Mouse (Mus musculus): ENCODE results near the gene Hist2h2ac.
"Not testable (repeated sequence)": the region's sequence is repeated elsewhere in the genome, so short reads cannot be mapped to it uniquely, and the experiment has no call there.

Hist2h2ac gene

DNA sequence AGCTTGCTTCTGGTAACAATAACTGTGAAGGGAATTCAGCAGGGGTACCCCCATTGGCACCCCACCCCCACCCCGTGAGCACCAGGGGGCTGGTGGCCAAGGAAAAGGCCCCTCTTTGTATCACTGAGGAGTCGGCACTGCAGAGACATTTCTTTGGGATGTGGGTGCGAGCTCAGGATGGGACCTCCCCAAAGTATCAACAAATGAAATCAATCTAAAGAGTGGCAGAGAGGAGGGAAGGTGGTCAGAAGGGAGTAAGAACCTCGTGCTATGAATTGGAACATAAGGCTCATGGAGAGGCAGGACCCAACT is 28.3 kb upstream of the Hist2h2ac start:
- DNase-seq (ENCODE audit: low spot score in 2 of 2): no peak

DNA sequence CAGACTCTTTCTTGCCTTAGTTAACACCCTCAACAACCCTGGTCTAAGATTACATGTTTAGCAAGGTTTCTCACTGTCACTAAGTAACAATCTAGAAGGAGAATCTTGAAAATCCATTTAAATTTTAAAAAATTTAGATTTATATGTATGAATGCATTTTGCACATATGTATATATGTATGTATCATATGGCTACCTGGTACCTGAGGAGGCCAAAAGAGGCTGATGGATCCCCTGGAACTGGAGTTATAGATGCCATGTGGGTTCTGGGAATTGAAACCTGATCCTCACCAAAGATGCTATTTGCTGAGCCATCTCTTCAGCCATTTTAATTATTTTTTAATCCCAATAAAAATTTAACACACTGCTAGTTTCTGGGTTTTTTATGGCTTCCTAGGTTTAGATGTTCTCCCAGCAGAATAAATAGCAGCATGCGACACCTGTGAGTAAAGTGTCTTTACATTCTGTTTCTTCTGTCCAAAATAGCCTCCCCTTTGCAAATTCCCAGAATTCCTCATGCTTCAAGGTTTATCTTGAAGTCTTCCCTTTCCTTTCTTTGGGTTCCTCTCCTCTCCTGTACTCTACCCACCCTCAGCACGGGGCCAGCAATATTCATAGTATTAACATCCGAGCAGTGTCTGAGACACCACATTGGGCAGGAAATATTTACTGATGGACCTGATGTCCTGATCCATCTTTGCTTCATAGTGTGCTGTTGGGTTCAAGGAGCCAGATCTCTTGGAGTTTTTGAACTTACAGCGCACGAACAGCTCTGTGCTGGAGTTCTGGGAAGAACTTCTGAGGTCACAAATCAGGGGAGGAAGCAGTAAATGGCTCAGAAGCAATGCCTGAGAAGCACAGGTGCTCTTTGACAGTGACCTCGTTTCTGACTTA is 27.7 kb upstream of the Hist2h2ac start:
- no peak for DNase-seq (ENCODE audit: low spot score in 2 of 2)

DNA sequence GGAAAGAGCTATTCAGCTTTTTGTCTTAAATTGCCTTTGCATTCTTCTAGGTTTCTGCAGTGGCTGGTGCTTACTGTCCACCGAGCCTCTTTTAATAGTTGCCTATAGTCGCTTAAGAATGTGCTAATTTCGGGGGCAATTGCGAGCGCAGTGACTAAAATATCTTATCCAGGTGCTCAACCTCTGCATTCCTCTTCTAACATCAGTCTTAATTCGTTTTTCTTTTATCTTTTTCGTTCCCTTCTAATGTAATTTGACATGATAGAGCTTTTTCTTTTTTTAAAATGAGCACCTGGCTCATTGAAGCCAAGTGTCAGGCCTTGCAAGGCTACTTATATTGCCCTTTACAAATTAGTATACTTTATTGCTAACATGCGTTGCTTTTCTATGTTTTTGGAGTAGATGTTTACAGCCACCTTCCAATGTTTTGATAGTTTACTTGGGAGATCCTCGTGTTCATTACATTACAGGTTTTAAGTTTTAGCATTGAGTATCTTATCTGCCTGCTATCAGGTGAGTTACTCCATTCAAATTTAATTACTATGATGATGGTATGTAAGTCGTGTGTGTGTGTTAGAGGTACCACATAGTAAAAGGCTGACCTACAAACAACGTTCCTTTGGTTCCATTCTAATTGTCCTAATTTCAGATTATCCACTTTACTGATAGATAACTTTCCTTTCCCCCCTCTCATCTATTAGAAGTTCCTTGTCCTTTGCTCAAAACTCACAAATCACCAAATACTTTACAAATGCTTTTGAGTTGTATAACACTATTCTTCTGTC is 26.9 kb upstream of the Hist2h2ac start:
- no peak for DNase-seq (ENCODE audit: low spot score in 2 of 2)

DNA sequence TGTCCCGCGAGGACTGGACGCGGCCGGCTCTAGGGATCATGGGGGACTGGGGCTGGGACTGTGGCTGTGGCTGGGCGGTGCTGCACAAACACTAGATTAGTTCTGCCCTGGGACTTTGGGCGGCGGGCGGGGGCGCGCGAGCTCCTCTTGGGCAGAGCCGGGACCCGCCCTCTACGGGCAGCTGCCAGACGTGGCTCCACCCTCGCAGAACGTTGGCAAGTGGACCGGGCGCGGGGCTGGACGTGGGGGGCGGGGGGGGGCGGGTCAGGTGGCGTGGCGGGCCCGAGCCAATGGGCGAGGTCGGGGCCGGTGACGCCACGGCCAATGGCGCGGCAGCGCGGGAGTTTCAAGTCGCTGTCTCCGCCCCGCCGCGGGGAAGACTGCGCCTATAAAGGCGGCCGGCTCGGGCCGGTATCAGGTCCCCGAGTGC is 25.8 kb upstream of the Hist2h2ac start, which contains the start of gene Hist2h3c1:
Gene Hist2h3c1, plus strand, starts transcription at position 259 of the 430 bp plus-strand sequence.
- not testable (repeated sequence) for DNase-seq (ENCODE audit: low spot score in 2 of 2)

DNA sequence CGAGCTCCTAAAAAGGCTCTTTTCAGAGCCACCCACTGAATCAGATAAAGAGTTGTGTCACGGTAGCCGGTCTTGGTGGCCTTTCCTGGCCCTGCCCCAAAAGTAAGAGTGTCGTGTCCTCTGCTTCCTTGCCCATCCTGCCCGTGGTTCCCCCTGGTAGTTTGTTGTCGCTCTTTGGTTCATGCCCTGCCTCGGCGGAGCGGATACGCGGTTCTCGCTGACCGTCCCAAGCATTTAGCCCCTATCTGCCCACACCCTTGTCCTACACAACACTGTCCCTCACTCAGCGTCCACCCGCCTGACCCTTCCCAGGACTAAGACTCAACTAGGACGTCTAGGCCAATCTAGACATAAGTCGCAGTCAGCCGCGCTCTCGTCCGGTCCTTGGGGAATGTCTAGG is 25.3 kb upstream of the Hist2h2ac start:
- DNase-seq (ENCODE audit: low spot score in 2 of 2): not testable (repeated sequence)

DNA sequence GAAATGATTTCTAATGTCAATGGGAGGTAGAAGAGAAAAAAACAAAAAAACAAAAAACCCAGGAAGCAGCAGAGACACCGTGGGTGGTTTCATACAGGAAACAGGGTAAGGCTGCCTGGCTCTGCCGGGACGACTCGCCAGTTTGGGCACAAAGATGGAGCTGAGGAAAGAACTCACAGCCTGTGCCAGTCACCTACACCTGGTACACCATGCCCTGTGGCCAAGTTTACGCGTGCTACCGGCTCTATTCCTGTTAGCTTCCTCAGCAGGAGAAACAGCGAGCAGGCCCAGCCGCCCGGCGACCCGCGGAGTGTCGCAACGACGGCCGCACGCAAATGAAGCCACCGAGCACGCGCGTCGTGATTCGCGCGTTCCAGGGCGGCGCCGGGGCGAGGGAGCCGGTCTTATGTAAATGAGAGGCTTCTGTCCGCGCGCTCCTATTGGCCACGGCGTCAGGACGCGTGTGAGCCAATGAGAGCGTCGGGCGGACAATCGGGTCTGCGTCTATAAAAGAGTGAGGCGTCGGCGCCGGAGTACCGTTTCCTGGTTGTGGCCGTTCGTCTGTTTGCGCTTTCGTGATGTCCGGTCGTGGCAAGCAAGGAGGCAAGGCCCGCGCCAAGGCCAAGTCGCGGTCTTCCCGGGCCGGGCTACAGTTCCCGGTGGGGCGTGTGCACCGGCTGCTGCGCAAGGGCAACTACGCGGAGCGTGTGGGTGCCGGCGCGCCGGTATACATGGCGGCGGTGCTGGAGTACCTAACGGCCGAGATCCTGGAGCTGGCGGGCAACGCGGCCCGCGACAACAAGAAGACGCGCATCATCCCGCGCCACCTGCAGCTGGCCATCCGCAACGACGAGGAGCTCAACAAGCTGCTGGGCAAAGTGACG is 24.6 kb upstream of the Hist2h2ac start, which contains the start of gene Hist2h2aa1:
Gene Hist2h2aa1, plus strand, starts transcription at position 495 of the 884 bp plus-strand sequence.
- DNase-seq (ENCODE audit: low spot score in 2 of 2): peak; percentile 79 to 87

DNA sequence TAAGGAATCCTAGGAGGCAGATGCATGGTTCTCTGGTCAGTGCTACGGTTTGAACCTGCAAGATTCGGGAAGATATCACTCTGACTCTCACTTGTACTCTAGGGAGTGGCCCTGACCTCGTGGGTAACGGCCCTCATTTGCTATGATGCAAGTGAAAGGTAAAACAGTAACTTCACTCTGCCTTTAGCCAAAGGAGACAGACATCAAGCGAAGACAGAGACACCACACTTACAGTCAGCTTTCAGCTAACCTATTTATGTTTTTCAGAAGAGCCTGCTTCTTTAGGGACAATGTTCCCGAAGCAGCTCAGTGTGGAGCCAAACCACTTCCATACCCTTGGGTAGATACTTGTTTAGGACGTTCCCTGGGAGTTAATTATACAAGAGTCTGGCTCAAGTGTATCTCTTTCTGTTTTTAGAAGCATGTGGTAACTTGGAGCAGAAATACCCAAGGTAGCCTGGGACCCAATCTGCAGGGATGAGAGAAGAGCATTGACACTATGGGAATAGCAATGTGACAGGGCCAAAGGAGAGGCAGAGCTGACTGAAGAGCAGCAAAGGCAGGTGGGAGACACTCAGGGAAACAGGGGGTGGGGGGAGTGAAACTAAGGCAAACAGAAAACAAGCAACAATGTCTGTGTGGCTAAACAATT is 23.4 kb upstream of the Hist2h2ac start:
- no peak for DNase-seq (ENCODE audit: low spot score in 2 of 2)

DNA sequence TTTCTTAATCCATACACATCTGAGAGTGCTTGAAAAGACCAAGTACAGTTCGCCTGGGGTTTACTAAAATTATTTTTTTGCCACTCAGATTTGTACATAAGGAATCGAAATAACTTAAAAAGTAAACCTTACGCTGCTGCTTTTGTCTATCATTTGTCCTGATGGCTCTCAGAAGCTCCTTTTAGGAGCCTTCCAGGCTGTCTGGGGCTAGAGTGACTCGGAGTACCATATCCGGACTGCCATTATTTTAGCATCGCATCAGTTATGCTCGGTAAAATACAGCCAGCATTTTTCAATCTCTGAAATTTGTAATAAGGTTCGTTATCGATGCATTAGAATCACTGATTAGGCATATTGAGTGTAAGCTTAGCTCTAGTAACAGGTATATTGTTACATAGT is 20.1 kb upstream of the Hist2h2ac start:
- DNase-seq (ENCODE audit: low spot score in 2 of 2): no peak

DNA sequence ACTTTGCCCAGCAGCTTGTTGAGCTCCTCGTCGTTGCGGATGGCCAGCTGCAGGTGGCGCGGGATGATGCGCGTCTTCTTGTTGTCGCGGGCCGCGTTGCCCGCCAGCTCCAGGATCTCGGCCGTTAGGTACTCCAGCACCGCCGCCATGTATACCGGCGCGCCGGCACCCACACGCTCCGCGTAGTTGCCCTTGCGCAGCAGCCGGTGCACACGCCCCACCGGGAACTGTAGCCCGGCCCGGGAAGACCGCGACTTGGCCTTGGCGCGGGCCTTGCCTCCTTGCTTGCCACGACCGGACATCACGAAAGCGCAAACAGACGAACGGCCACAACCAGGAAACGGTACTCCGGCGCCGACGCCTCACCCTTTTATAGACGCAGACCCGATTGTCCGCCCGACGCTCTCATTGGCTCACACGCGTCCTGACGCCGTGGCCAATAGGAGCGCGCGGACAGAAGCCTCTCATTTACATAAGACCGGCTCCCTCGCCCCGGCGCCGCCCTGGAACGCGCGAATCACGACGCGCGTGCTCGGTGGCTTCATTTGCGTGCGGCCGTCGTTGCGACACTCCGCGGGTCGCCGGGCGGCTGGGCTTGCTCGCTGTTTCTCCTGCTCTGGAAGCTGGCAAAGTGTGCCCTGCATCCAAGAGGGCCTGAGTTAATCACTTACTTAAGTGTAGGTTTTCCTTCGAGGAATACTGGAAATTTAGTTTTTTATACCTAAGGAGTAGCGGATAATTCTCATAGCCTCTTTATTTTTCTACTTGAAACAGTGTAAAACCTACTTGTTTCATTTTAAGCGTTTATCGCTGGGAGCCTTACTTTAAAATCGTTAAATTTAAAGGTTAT is 19.5 kb upstream of the Hist2h2ac start, which contains the start of gene Hist2h2aa2:
Gene Hist2h2aa2, minus strand, starts transcription at position 328 of the 850 bp plus-strand sequence.
- DNase-seq (ENCODE audit: low spot score in 2 of 2): peak; percentile 93 to 94

DNA sequence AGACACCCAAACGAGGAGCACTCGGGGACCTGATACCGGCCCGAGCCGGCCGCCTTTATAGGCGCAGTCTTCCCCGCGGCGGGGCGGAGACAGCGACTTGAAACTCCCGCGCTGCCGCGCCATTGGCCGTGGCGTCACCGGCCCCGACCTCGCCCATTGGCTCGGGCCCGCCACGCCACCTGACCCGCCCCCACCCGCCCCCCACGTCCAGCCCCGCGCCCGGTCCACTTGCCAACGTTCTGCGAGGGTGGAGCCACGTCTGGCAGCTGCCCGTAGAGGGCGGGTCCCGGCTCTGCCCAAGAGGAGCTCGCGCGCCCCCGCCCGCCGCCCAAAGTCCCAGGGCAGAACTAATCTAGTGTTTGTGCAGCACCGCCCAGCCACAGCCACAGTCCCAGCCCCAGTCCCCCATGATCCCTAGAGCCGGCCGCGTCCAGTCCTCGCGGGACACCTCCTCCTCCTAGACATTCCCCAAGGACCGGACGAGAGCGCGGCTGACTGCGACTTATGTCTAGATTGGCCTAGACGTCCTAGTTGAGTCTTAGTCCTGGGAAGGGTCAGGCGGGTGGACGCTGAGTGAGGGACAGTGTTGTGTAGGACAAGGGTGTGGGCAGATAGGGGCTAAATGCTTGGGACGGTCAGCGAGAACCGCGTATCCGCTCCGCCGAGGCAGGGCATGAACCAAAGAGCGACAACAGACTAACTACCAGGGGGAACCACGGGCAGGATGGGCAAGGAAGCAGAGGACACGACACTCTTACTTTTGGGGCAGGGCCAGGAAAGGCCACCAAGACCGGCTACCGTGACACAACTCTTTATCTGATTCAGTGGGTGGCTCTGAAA is 18.5 kb upstream of the Hist2h2ac start, which contains the start of gene Hist2h3c2:
Gene Hist2h3c2, minus strand, starts transcription at position 174 of the 840 bp plus-strand sequence.
- peak; percentile 44 to 56 for DNase-seq (ENCODE audit: low spot score in 2 of 2)

DNA sequence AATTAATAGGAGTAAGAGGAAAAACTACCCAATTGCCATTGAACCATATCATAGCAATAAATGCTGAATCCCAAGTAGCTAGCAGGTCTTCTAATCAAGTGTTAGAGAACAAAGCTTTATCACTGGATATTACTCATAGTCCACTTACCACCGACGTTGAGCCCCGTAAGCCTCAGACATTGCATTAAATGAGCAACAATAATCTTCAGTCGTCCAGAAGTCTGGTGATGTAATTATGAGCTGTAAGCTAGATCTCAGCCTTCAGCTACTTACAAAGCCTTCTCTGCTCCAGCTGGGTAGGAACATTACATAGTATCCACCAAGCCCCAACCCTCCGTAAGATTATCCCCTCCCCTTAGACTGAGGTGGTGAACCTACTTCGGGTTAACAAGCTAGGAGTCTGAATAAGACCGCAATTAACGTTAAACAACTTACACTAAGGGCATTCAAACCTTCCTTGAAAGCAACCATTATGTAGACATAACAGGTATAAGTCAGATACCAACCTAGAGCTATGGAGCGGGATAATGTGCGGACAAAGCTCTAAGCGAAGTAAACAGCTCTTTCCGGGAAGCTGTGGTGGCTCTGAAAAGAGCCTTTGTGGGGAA is 17.3 kb upstream of the Hist2h2ac start:
- DNase-seq (ENCODE audit: low spot score in 2 of 2): no peak

DNA sequence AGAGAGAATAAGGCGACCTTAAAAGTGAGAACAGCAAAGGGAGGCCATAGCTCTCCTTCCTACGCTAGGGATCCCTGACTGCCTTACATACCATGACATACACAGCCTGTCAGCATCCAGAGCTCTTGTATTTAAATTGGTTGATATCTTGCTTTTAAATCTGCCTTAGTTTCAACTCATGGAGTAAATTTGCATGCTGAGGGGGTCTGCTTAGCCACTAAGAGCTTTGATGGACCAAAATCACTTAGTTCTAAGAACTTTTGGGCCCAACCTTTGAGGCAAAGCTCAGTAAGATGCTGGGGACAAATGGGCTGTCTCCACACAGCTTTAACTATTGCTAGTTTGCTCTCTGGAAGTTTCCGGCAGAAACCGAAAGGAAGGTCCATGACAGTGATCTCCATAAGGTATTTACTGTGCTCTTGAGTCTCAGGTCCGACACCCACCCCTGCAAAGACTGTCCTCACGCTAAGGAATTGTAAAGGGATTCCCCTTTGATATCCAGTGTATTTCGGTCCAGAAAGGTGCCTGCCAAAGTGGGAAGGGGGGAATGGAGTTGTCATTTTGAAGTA is 16.7 kb upstream of the Hist2h2ac start:
- no peak for DNase-seq (ENCODE audit: low spot score in 2 of 2)

DNA sequence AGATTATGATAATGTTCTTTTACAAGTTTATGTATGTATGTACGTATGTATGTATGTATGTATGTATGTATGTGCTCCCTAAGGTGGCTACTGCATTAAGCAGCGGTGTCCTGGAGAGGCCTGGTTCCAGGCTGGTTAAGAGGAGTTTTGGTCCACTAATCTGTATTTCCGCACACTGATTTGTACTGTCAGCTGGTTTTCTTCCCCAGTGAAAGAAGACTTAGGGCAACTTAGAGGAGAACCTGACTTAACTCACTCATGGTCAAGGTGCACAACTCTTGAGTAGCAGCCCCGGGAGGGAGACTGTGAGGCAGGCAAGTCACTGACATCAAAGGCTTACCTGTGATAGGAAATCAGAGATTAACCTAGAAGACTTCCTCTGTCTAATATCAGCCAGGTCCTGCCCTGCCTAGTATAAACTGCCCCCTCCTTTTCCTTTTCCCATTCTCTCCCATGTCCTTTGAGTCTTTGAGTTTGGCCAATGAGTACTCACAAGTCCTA is 16.2 kb upstream of the Hist2h2ac start:
- no peak for DNase-seq (ENCODE audit: low spot score in 2 of 2)

DNA sequence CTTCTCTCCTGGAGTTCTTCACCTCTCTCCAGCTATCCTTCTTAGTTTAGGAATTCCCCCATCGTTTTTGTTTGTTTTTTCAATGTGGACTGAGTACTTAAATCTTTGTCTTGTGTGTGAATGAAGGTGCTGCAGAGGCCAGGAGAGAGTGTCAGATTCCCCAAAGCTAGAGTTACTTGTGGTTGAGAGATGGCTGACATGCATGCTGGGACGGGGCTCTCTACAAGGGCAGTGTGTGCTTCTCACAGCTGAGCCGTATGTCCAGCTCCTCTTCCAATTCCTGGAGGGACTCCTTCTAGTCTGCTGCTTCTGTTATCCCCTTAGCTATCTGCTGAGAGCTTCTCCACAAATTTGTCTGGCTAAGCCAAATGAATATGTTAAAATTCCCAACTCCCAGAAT is 15.2 kb upstream of the Hist2h2ac start:
- DNase-seq (ENCODE audit: low spot score in 2 of 2): no peak

DNA sequence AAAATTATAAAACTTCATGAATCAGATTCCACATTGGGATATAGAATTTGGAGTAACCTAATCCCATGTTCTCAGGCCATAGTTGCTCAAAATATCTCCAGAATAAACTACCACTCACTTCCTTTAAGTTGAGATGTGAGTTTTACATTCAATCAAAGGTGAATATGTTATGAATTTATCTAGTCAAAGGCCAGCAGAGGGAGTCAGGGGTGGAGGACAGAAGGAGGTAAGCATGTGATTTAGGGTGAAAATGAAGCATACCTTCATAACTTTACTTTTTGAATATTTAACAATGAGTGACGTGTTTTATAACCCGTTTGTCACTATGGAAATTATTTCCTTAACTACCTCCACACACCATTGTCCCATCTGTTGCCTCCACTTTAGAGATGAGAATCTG is 14.2 kb upstream of the Hist2h2ac start:
- DNase-seq (ENCODE audit: low spot score in 2 of 2): no peak

DNA sequence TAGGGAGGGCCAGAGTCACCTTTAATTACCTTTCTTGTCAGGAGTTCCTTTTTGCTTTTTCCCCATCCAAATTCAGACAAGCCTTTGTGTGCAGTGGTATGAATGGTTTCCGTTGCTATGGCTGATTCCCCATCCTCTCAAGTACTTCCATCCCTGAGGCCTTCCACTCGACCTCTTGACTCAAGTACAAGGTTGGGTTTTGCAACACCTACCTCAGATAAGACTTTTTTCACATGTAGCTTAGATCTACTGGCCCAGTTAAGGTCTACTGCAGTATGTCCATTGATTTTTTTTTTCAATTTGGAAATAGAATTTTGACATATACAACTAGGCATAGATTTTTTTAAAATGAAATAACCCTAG is 11.1 kb upstream of the Hist2h2ac start:
- no peak for DNase-seq (ENCODE audit: low spot score in 2 of 2)

DNA sequence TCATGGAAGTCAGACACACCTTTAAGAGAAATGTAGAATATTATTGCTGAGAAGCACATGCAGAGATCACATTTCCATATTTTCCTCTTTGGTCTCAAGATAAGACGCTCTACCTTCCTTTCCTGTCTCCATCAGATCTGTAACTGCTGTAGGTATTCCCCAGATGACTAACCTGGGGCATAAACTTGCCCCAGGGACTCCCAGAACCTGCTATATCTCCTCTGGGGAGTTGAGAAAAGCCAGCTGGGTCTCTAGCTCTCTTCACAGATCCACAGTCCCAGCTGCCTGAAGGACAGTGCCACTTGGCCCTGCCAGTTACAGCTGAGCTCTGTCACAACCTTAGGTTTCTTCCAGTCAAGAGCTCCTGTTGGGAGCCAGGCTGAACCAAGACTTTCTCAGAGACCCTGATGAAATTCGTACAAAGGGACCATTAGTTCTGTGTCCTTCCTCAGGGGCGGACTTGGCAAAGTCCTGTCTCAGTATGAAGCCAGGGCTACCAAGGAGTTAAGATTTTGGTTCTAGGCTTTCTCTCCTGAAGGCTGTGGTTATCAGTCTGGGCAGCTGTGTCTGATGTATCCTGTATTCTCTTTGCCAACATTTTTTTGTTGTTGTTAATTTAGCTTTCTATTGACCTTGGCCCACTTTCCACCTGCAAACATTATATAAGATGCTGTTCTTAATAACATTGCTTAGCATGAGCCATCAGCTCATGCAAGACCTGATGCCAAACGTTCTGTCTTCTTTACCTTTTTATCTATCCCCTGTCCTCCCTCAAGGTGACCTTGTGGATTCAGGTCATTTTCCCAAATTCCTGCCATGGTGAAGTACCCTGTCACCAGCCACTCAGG is 10.5 kb upstream of the Hist2h2ac start:
- no peak for DNase-seq (ENCODE audit: low spot score in 2 of 2)

Data from natural killer cell, adult 2 months (primary cell).